Mouse (Mus musculus): ENCODE measurements around the gene Perp. TPM values are rescaled to one million over a fixed set of nuclear protein-coding genes. Genes with fewer than 3 reads are reported as not detected.
A peak's percentile ranks its signal among the peaks of the same experiment; 100 is the strongest.

Perp gene
- total and polyA plus RNA-seq, 2 experiments from 2014 or later: 395 to 547 TPM

- Histone ChIP-seq H3K4me3 (ENCODE audit: low read depth, low read length) (no peak overlapping the region), H3K9me3 (replicated peaks; ENCODE audit: control insufficient read depth, low read length) (no peaks in the 10 kb centered on the region), H3K27ac (ENCODE audit: low read depth) (no peak overlapping the region), H3K27me3 (ENCODE audit: control insufficient read depth, insufficient read depth, low read length) (no peaks in the 10 kb centered on the region), H3K36me3 (replicated peaks; ENCODE audit: control insufficient read depth, insufficient read depth, low read length) (no peaks in the 10 kb centered on the region), H3K4me1 (ENCODE audit: control insufficient read depth, insufficient read depth) (peaks cover 11% of the 10 kb centered on the region), H3K4me2 (ENCODE audit: low read depth, low read length) (no peak overlapping the region), H3K9ac (replicated peaks; ENCODE audit: low read depth, low read length) (no peak overlapping the region)
- TF ChIP-seq CTCF (IDR thresholded peaks at IDR 0.05; ENCODE audit: low read depth) (no peak), EP300 (IDR thresholded peaks at IDR 0.05; ENCODE audit: low read depth) (no peak)
- 84% methylated on average over 1 of the region's 1 CpGs for WGBS
- ATAC-seq (ENCODE audit: insufficient read depth, low read depth) (no peak), DNase-seq (ENCODE audit: low spot score) (no peak)
These were observed 44.4 kb downstream of the Perp start for GRCm38 (mm10) chr10:18889255-18889654.

DNA sequence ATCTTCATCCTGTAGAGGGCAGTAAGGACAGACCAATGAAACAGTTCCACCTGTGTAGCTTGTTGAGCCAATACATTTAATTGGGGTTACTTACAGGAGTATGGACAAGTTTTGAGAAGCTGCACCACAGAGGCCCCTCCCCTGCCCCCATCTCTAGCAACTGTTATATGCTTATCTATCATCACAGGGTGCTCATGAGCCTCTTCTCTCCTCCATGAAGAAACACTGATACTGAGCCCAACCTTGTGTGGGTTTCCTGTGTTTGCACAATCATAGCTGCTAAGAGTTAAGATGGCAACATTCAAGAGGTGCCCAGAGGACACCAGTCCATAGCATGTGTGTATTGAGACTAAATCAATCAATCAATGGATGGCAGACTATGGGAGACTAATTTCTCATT lies 46.3 kb downstream of the Perp start:
- no peak for TF ChIP-seq EP300 (IDR thresholded peaks at IDR 0.05; ENCODE audit: low read depth)
- TF ChIP-seq CTCF (IDR thresholded peaks at IDR 0.05; ENCODE audit: low read depth): no peak
- DNase-seq (ENCODE audit: low spot score) (no peak), ATAC-seq (ENCODE audit: insufficient read depth, low read depth) (no peak)
- Histone ChIP-seq H3K4me3 (ENCODE audit: low read depth, low read length) (no peak overlapping the region), H3K9me3 (replicated peaks; ENCODE audit: control insufficient read depth, low read length) (no peaks in the 10 kb centered on the region), H3K27ac (ENCODE audit: low read depth) (no peak overlapping the region), H3K4me1 (ENCODE audit: control insufficient read depth, insufficient read depth) (peaks cover 11% of the 10 kb centered on the region), H3K27me3 (ENCODE audit: control insufficient read depth, insufficient read depth, low read length) (no peaks in the 10 kb centered on the region), H3K36me3 (replicated peaks; ENCODE audit: control insufficient read depth, insufficient read depth, low read length) (no peaks in the 10 kb centered on the region), H3K9ac (replicated peaks; ENCODE audit: low read depth, low read length) (no peak overlapping the region), H3K4me2 (ENCODE audit: low read depth, low read length) (no peak overlapping the region)

GRCm38 (mm10) chr10:18892102-18892501 lies 47.3 kb downstream of the Perp start:
- 28% methylated on average over 1 of the region's 1 CpGs for WGBS
- H3K36me3 ChIP-seq (replicated peaks; ENCODE audit: control insufficient read depth, insufficient read depth, low read length): no peaks in the 10 kb centered on the region

GRCm38 (mm10) chr10:18894259-18895166 lies 49.7 kb downstream of the Perp start:
- DNase-seq (ENCODE audit: low spot score) (no peak), ATAC-seq (ENCODE audit: insufficient read depth, low read depth) (no peak)
- 40% methylated on average over 6 of the region's 6 CpGs for WGBS
- Histone ChIP-seq H3K4me1 (ENCODE audit: control insufficient read depth, insufficient read depth) (no peaks in the 10 kb centered on the region), H3K9ac (replicated peaks; ENCODE audit: low read depth, low read length) (no peak overlapping the region), H3K27ac (ENCODE audit: low read depth) (no peak overlapping the region), H3K4me3 (ENCODE audit: low read depth, low read length) (no peak overlapping the region), H3K27me3 (ENCODE audit: control insufficient read depth, insufficient read depth, low read length) (no peaks in the 10 kb centered on the region), H3K36me3 (replicated peaks; ENCODE audit: control insufficient read depth, insufficient read depth, low read length) (no peaks in the 10 kb centered on the region), H3K9me3 (replicated peaks; ENCODE audit: control insufficient read depth, low read length) (no peaks in the 10 kb centered on the region), H3K4me2 (ENCODE audit: low read depth, low read length) (no peak overlapping the region)
- TF ChIP-seq EP300 (IDR thresholded peaks at IDR 0.05; ENCODE audit: low read depth) (no peak), CTCF (IDR thresholded peaks at IDR 0.05; ENCODE audit: low read depth) (peak; percentile 32)

More at GRCm38 (mm10) chr10:18892102-18892501, 47.3 kb downstream of the Perp start:
- DNase-seq (ENCODE audit: low spot score) (no peak), ATAC-seq (ENCODE audit: insufficient read depth, low read depth) (no peak)
- H3K4me1 ChIP-seq (ENCODE audit: control insufficient read depth, insufficient read depth): peaks cover 10% of the 10 kb centered on the region
- H3K27me3 ChIP-seq (ENCODE audit: control insufficient read depth, insufficient read depth, low read length): no peaks in the 10 kb centered on the region
- H3K27ac ChIP-seq (ENCODE audit: low read depth): no peak overlapping the region
- H3K4me2 ChIP-seq (ENCODE audit: low read depth, low read length): no peak overlapping the region
- H3K9me3 ChIP-seq (replicated peaks; ENCODE audit: control insufficient read depth, low read length): no peaks in the 10 kb centered on the region
- no peak overlapping the region for H3K4me3 ChIP-seq (ENCODE audit: low read depth, low read length)
- no peak overlapping the region for H3K9ac ChIP-seq (replicated peaks; ENCODE audit: low read depth, low read length)
- TF ChIP-seq CTCF (IDR thresholded peaks at IDR 0.05; ENCODE audit: low read depth) (no peak), EP300 (IDR thresholded peaks at IDR 0.05; ENCODE audit: low read depth) (no peak)

DNA sequence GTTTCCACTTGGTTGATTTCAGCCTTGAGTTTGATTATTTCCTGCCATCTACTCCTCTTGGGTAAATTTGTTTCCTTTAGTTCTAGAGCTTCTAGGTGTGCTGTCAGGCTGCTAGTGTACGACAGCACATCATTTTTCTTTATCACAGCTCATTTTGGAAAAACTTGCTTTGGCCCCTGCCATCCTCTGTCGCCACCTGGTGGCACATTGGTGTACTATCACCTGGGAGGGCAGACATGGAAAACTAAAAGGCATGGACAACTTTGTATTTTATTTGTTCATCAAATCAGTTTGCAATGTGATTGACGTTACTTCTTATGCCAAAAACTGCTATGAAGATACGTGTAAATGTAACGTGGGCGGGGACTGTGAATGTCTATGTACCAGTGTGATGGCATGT lies 59.3 kb downstream of the Perp start:
- Histone ChIP-seq H3K9ac (replicated peaks; ENCODE audit: low read depth, low read length) (no peak overlapping the region), H3K36me3 (replicated peaks; ENCODE audit: control insufficient read depth, insufficient read depth, low read length) (no peaks in the 10 kb centered on the region), H3K27me3 (ENCODE audit: control insufficient read depth, insufficient read depth, low read length) (no peaks in the 10 kb centered on the region), H3K4me1 (ENCODE audit: control insufficient read depth, insufficient read depth) (no peaks in the 10 kb centered on the region), H3K9me3 (replicated peaks; ENCODE audit: control insufficient read depth, low read length) (no peaks in the 10 kb centered on the region), H3K4me2 (ENCODE audit: low read depth, low read length) (no peak overlapping the region), H3K4me3 (ENCODE audit: low read depth, low read length) (no peak overlapping the region), H3K27ac (ENCODE audit: low read depth) (no peak overlapping the region)
- 8% methylated on average over 6 of the region's 6 CpGs for WGBS
- ATAC-seq (ENCODE audit: insufficient read depth, low read depth) (no peak), DNase-seq (ENCODE audit: low spot score) (peak; percentile 27)
- TF ChIP-seq CTCF (IDR thresholded peaks at IDR 0.05; ENCODE audit: low read depth): peak; percentile 96
- no peak for TF ChIP-seq EP300 (IDR thresholded peaks at IDR 0.05; ENCODE audit: low read depth)

Other genes with a start within 250 kb of the Perp start
- gene Arfgef3, start 101.1 kb upstream of the Perp start, total RNA-seq (2014; rRNA removed; ENCODE audit: low replicate concordance): 1.5 and 1.8 TPM in 2 replicates
- gene Arfgef3, start 101.1 kb upstream of the Perp start, polyA plus RNA-seq (2015; fragmentation: Nextera tagmentation; extraction: Ambion mirVana): 0.12 and 0.14 TPM in 2 replicates
- not detected in 2 replicates for gene Gm4922, start 58.2 kb upstream of the Perp start, total RNA-seq (2014; rRNA removed; ENCODE audit: low replicate concordance)
- not detected in 2 replicates for gene Gm4922, start 58.2 kb upstream of the Perp start, polyA plus RNA-seq (2015; fragmentation: Nextera tagmentation; extraction: Ambion mirVana)
- gene Tnfaip3, start 170.6 kb downstream of the Perp start, total RNA-seq (2014; rRNA removed; ENCODE audit: low replicate concordance): 4.2 and 4.6 TPM in 2 replicates
- gene Tnfaip3, start 170.6 kb downstream of the Perp start, polyA plus RNA-seq (2015; fragmentation: Nextera tagmentation; extraction: Ambion mirVana): 1.1 and 1.3 TPM in 2 replicates